Mouse (Mus musculus): ENCODE measurements around the gene Gm20671. TPM values are rescaled to one million over a fixed set of nuclear protein-coding genes. Genes with fewer than 3 reads are reported as not detected.
A peak's percentile ranks its signal among the peaks of the same experiment; 100 is the strongest.
"Not testable (repeated sequence)": the region's sequence is repeated elsewhere in the genome, so short reads cannot be mapped to it uniquely, and the experiment has no call there.

The Gm20671 gene
- not detected in 2 replicates for polyA plus RNA-seq (2015; fragmentation: Nextera tagmentation; extraction: Ambion mirVana)

DNA sequence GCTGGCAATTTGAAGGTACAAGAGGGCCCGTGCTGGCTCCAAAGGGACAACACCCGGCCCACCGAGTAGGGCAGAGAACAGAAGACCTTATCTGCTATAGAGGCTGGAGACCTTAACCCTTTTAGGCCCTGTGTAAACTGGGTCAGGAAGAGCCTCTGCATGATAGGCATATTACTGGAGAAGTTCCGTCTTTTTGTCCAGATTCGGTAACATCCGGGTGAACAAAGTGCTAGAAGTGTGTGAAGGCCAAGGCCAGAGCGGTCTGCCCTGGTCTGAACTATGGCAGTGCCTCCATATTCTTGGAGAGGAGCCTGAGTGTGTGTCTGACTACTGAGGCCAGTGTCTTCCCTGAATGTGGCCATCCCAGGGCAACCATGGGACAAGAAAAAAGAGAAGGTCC, at the start of gene Gm20671:
Gm20671 (minus strand) TSS at position 101 of the 400 bp plus-strand sequence.
- Histone ChIP-seq H3K27me3 (ENCODE audit: control insufficient read depth, insufficient read depth, low read depth, low read length) (no peaks in the 10 kb centered on the region), H3K36me3 (ENCODE audit: control insufficient read depth, insufficient read depth, low read length) (peaks cover 31% of the 10 kb centered on the region), H3K27ac (ENCODE audit: low read length) (no peak within 1 kb of the TSS), H3K4me3 (ENCODE audit: low read length) (no peak within 1 kb of the TSS), H3K4me2 (ENCODE audit: low read depth, low read length) (no peak within 1 kb of the TSS), H3K4me1 (replicated peaks; ENCODE audit: control insufficient read depth, insufficient read depth, low read length) (no peaks in the 10 kb centered on the region), H3K9me3 (ENCODE audit: control insufficient read depth, low read length) (no peaks in the 10 kb centered on the region), H3K9ac (ENCODE audit: low read length) (no peak within 1 kb of the TSS)
- 82% methylated on average over 7 of the region's 7 CpGs for WGBS
- ATAC-seq (ENCODE audit: low read depth): no peak

DNA sequence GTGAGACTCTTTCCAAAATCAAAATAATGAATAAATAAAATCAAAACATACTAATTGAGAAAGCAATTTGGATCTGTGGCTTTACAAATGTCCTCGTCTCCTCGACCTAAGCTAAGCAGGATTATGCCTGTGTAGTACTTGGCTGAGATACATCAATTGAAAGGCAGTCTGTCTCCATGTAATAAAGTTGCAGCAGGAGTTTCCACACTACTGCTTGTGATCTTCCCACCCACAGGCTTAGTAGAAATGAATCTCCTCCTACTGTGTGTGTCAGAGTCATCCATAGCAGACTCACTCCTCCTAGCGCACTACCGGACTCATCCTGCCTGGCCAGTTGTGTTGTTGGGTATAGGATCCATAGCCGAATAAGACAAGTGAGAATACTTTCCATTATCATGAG, 45.4 kb upstream of the Gm20671 start:
- Histone ChIP-seq H3K4me1 (replicated peaks; ENCODE audit: control insufficient read depth, insufficient read depth, low read length) (no peaks in the 10 kb centered on the region), H3K9me3 (ENCODE audit: control insufficient read depth, low read length) (no peaks in the 10 kb centered on the region), H3K36me3 (ENCODE audit: control insufficient read depth, insufficient read depth, low read length) (peaks cover 17% of the 10 kb centered on the region), H3K9ac (ENCODE audit: low read length) (no peak overlapping the region), H3K27me3 (ENCODE audit: control insufficient read depth, insufficient read depth, low read depth, low read length) (no peaks in the 10 kb centered on the region), H3K4me3 (ENCODE audit: low read length) (no peak overlapping the region), H3K4me2 (ENCODE audit: low read depth, low read length) (no peak overlapping the region), H3K27ac (ENCODE audit: low read length) (no peak overlapping the region)
- no peak for ATAC-seq (ENCODE audit: low read depth)
- 94% methylated on average over 5 of the region's 5 CpGs for WGBS

DNA sequence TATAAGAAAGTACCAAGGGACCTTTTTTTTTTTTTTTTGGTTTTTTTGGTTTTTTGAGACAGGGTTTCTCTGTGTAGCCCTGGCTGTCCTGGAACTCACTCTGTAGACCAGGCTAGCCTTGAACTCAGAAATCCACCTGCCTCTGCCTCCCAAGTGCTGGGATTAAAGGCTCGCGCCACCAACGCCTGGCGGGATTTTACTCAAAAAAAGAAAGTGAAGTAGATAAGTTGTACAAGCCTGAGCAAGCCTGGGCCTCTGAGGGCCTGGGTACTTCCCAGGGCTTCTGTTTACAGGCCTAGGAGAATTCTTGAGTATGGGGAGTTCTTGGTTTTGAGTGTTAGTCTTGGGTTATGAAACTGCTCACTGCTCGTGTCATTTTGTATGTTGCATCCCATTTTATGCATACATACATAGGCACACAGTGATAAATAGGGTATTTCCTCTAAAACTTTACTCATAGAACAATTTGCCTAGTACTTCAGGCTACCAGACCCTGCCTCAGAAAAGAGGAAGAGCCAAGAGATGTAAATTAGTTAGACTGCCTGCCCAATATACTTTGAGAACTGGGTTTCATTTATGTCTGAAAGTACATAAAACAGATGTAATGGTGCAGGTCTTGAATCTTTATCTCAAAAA, 42.6 kb upstream of the Gm20671 start:
- Histone ChIP-seq H3K36me3 (ENCODE audit: control insufficient read depth, insufficient read depth, low read length) (peaks cover 14% of the 10 kb centered on the region), H3K4me1 (replicated peaks; ENCODE audit: control insufficient read depth, insufficient read depth, low read length) (peaks cover 2% of the 10 kb centered on the region; the same call in 1 of the 2 replicates), H3K27ac (ENCODE audit: low read length) (no peak overlapping the region), H3K4me2 (ENCODE audit: low read depth, low read length) (no peak overlapping the region), H3K9me3 (ENCODE audit: control insufficient read depth, low read length) (no peaks in the 10 kb centered on the region), H3K9ac (ENCODE audit: low read length) (no peak overlapping the region), H3K27me3 (ENCODE audit: control insufficient read depth, insufficient read depth, low read depth, low read length) (no peaks in the 10 kb centered on the region), H3K4me3 (ENCODE audit: low read length) (no peak overlapping the region)
- 92% methylated on average over 5 of the region's 5 CpGs for WGBS
- no peak for ATAC-seq (ENCODE audit: low read depth)

DNA sequence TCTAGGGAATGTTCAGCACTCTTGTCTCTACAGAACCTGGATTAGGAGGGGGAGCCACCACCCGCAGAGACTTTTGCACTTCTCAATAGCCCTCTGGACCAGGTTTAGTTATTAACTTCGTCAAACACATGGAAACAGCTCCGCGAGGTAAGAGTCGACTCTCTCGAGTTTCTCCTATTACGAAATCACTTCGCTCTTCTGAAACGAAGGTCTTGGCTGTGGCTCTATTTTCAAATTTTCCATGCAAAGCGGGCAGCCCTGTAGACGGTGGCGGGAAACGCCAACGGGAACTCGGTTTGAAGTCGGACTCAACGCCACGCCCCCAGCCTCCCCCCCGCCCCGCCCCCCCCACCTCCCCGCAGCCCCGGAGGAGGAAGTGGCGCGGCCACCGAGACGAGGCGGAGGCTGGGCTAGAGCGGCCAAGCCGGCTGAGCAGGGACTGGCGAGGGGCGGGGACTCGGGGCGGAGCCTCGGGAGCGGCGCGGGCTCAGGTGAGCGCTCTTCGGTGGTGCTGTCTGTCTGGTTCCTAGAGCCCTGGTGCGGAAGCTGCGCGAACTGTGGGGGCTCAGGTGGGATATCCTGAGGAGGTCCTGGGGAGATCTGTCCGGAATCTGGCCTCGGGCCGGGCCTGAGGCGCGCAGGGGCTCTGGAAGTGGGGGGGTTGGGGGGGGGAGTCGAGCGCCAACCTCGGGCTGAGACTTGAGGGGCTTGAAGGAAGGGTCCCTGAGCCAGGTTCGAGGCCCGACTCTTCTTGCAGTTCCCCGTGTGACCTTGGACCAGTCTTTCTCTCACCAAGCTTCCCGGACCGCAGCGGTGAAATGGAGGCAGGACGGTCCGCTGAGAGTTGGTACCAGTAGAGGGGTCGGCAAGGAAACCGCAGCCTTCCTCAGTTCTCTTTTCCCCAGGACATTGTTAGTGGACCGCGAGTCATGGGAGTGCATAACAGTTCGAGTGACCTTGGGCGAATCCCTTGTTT, 36.6 kb upstream of the Gm20671 start, which contains the start of gene Depdc5:
Depdc5 (plus strand) TSS at position 449 of the 976 bp plus-strand sequence.
- WGBS: under 1% methylated on average over 58 of the region's 64 CpGs
- ATAC-seq (ENCODE audit: low read depth): peak; percentile 98
- Histone ChIP-seq H3K9me3 (ENCODE audit: control insufficient read depth, low read length) (no peaks in the 10 kb centered on the region), H3K9ac (ENCODE audit: low read length) (peak within 1 kb of the TSS; percentile 84), H3K27ac (ENCODE audit: low read length) (peak within 1 kb of the TSS; percentile 83), H3K4me2 (ENCODE audit: low read depth, low read length) (peak within 1 kb of the TSS; percentile 73), H3K4me1 (replicated peaks; ENCODE audit: control insufficient read depth, insufficient read depth, low read length) (peaks cover 3% of the 10 kb centered on the region; the same call in 1 of the 2 replicates), H3K4me3 (ENCODE audit: low read length) (peak within 1 kb of the TSS; percentile 76), H3K27me3 (ENCODE audit: control insufficient read depth, insufficient read depth, low read depth, low read length) (no peaks in the 10 kb centered on the region), H3K36me3 (ENCODE audit: control insufficient read depth, insufficient read depth, low read length) (peaks cover 3% of the 10 kb centered on the region)

DNA sequence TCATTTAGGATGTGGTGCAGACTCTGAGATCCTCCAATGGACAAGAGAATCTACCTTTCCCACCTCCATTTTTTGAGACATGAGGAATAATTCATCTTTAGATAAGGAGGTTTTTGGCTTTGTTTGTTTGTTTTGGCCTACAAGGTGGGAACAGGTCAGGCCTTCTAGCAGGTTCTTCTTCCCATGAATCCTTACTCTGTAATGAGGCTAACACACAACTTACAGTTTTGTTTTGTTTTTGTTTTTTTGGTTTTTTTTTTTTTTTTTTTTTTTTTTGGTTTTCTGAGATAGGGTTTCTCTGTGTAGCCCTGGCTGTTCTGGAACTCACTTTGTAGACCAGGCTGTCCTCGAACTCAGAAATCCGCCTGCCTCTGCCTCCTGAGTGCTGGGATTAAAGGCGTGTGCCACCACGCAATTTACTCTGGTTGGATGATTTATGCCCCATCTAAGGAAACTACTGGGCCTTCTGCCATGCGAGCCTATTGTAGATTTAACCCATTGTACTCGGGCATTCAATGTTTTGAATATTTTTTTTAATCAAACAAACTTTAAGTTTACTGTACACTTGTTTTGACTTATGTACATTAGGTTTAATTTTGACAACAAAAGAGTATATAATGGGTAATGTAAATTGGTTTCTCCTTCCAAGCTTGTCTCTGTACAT, 35.7 kb upstream of the Gm20671 start:
- peak; percentile 8; the same call in 1 of the 2 replicates for ATAC-seq (ENCODE audit: low read depth)
- 39% methylated on average over 6 of the region's 6 CpGs for WGBS
- Histone ChIP-seq H3K4me1 (replicated peaks; ENCODE audit: control insufficient read depth, insufficient read depth, low read length) (peaks cover 3% of the 10 kb centered on the region; the same call in 1 of the 2 replicates), H3K4me3 (ENCODE audit: low read length) (no peak overlapping the region; the same call in 1 of the 2 replicates), H3K9me3 (ENCODE audit: control insufficient read depth, low read length) (no peaks in the 10 kb centered on the region), H3K27me3 (ENCODE audit: control insufficient read depth, insufficient read depth, low read depth, low read length) (no peaks in the 10 kb centered on the region), H3K4me2 (ENCODE audit: low read depth, low read length) (no peak overlapping the region; the same call in 1 of the 2 replicates), H3K36me3 (ENCODE audit: control insufficient read depth, insufficient read depth, low read length) (no peaks in the 10 kb centered on the region; the same call in 1 of the 2 replicates), H3K27ac (ENCODE audit: low read length) (no peak overlapping the region; the same call in 1 of the 2 replicates), H3K9ac (ENCODE audit: low read length) (no peak overlapping the region)

DNA sequence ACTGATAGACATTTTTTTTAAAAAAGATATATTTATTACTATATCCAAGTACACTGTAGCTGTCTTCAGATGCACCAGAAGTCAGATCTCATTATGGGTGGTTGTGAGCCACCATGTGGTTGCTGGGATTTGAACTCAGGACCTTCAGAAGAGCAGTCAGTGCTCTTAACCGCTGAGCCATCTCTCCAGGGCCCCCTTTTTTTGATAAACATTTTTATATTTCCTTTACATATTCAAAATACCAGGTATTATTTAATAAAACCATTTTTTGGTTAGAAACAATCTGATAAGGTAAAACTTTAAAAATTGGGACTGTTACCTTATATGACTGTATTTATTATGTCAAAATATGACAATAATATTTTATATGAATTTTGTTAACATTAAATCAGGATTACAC, 34.2 kb upstream of the Gm20671 start:
- 90% methylated on average over 1 of the region's 1 CpGs for WGBS
- H3K9me3 ChIP-seq (ENCODE audit: control insufficient read depth, low read length): no peaks in the 10 kb centered on the region
- no peak for ATAC-seq (ENCODE audit: low read depth)
- no peak overlapping the region for H3K9ac ChIP-seq (ENCODE audit: low read length)
- H3K36me3 ChIP-seq (ENCODE audit: control insufficient read depth, insufficient read depth, low read length): no peaks in the 10 kb centered on the region
- no peak overlapping the region for H3K27ac ChIP-seq (ENCODE audit: low read length)
- no peak overlapping the region for H3K4me3 ChIP-seq (ENCODE audit: low read length)
- H3K27me3 ChIP-seq (ENCODE audit: control insufficient read depth, insufficient read depth, low read depth, low read length): no peaks in the 10 kb centered on the region
- H3K4me2 ChIP-seq (ENCODE audit: low read depth, low read length): no peak overlapping the region
- H3K4me1 ChIP-seq (replicated peaks; ENCODE audit: control insufficient read depth, insufficient read depth, low read length): peaks cover 3% of the 10 kb centered on the region; the same call in 1 of the 2 replicates

DNA sequence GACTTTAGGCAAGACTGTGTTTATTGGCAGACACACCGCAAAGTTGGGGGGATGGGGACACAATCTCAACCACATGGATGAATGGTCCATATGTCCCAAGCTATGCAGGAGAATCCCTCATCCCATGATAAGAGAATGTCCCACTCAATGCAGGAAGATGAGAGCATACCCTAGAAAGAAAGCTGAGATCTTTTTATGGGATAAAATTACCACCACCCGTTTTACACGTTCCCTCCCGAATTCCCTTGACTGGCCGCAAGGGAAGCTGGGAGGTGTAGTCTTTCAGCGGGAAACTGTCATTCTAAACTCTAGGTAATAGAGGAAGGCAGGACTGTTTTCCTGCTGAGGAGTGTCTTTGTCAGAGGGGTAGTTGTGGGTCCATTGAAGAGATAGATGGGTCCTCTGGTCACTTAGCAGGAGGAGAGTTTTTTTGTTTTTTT, 30.9 kb upstream of the Gm20671 start:
- H3K9me3 ChIP-seq (ENCODE audit: control insufficient read depth, low read length): no peaks in the 10 kb centered on the region
- H3K27me3 ChIP-seq (ENCODE audit: control insufficient read depth, insufficient read depth, low read depth, low read length): no peaks in the 10 kb centered on the region
- H3K36me3 ChIP-seq (ENCODE audit: control insufficient read depth, insufficient read depth, low read length): no peaks in the 10 kb centered on the region
- no peak for ATAC-seq (ENCODE audit: low read depth)
- H3K27ac ChIP-seq (ENCODE audit: low read length): peak overlapping the region; percentile 2; the same call in 1 of the 2 replicates
- 2% methylated on average over 6 of the region's 6 CpGs for WGBS
- H3K4me2 ChIP-seq (ENCODE audit: low read depth, low read length): peak overlapping the region; percentile 59
- H3K9ac ChIP-seq (ENCODE audit: low read length): peak overlapping the region; percentile 41
- no peaks in the 10 kb centered on the region; the same call in 1 of the 2 replicates for H3K4me1 ChIP-seq (replicated peaks; ENCODE audit: control insufficient read depth, insufficient read depth, low read length)
- peak overlapping the region; percentile 46 for H3K4me3 ChIP-seq (ENCODE audit: low read length)

DNA sequence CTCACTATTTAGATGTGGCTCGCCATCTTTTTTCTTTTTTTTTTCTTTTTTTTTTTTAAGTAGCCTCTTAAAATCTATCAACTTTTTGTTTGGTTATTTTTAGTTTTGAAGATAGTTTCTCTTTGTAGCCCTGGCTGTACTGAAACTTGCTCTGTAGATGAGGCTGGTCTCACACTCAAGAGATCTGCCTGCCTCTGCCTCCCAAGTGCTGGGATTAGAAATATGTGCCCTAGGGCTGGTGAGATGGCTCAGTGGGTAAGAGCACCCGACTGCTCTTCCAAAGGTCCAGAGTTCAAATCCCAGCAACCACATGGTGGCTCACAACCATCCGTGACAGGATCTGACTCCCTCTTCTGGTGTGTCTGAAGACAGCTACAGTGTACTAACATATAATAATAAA, 28.4 kb upstream of the Gm20671 start:
- WGBS: 83% methylated on average over 2 of the region's 3 CpGs
- H3K27me3 ChIP-seq (ENCODE audit: control insufficient read depth, insufficient read depth, low read depth, low read length); H3K4me2 ChIP-seq (ENCODE audit: low read depth, low read length); H3K4me3 ChIP-seq (ENCODE audit: low read length); H3K9me3 ChIP-seq (ENCODE audit: control insufficient read depth, low read length); H3K36me3 ChIP-seq (ENCODE audit: control insufficient read depth, insufficient read depth, low read length); ATAC-seq (ENCODE audit: low read depth); H3K27ac ChIP-seq (ENCODE audit: low read length); H3K9ac ChIP-seq (ENCODE audit: low read length): not testable (repeated sequence)
- peaks cover 11% of the 10 kb centered on the region for H3K4me1 ChIP-seq (replicated peaks; ENCODE audit: control insufficient read depth, insufficient read depth, low read length)

All from lung, embryonic 16.5 days (tissue).